In genomic region chr15:89075478-89076147, GRCm38 (mm10) we compare ENCODE assay signal across 8 mouse cellular contexts. TPM values are rescaled to one million over a fixed set of nuclear protein-coding genes. Genes with fewer than 3 reads are reported as not detected.
DNase-seq lines count a peak whose midpoint lies in the region; ATAC-seq and TF ChIP-seq lines count a peak whose summit lies in the region.

No protein-coding gene starts in this region.

- peaks cover 34% of the 10 kb centered on the region for H3K79me2 ChIP-seq in CH12.LX (replicated peaks; ENCODE audit: control insufficient read depth, extremely low read depth, insufficient read depth, poor library complexity, severe bottlenecking)

- dilution Hi-C loops in CH12.LX (cut with MboI; ENCODE audit: extremely low pct_ligation_motif_present, extremely low pct_unique_long_range_greater_than_20kb, low sequenced_read_pairs): no loop called here

- H3K36me3 ChIP-seq in CH12.LX (replicated peaks in 1 of 2; ENCODE audit: control insufficient read depth in 1 of 2, insufficient read depth in 1 of 2, low read length in 1 of 2): peaks cover 1 to 13% of the 10 kb centered on the region in 2 experiments
- peaks cover 17% of the 10 kb centered on the region for H3K36me3 ChIP-seq in forebrain, embryonic 10.5 days (replicated peaks)
- no peaks in the 10 kb centered on the region for H3K36me3 ChIP-seq in heart, embryonic 15.5 days
- H3K36me3 ChIP-seq in liver, embryonic 16.5 days (ENCODE audit: control insufficient read depth, insufficient read depth): no peaks in the 10 kb centered on the region
- peaks cover 1% of the 10 kb centered on the region; the same call in 1 of the 2 replicates for H3K36me3 ChIP-seq in neural tube, embryonic 12.5 days
- H3K36me3 ChIP-seq in stomach, postnatal 0 days (ENCODE audit: control insufficient read depth, insufficient read depth, low read length): no peaks in the 10 kb centered on the region

- DNase-seq in CH12.LX (ENCODE audit: extremely low read depth): peak; percentile 64
- DNase-seq in c-Kit-positive CD71-negative TER-119-negative erythroid progenitor cells, embryonic 14.5 days (ENCODE audit: low read depth): peak; percentile 74
- DNase-seq in forebrain, embryonic 10.5 days (ENCODE audit: extremely low spot score, low spot score): peak; percentile 86
- peak; percentile 90 to 96 for DNase-seq in kidney, postnatal 25 days
- DNase-seq in stomach, postnatal 0 days (ENCODE audit: low spot score): peak; percentile 94

- H3K9me3 ChIP-seq in CH12.LX (replicated peaks; ENCODE audit: low read length): no peaks in the 10 kb centered on the region
- no peaks in the 10 kb centered on the region for H3K9me3 ChIP-seq in forebrain, embryonic 10.5 days
- no peaks in the 10 kb centered on the region for H3K9me3 ChIP-seq in heart, embryonic 15.5 days (replicated peaks)
- no peaks in the 10 kb centered on the region for H3K9me3 ChIP-seq in liver, embryonic 16.5 days (replicated peaks; ENCODE audit: control insufficient read depth, low read length)
- H3K9me3 ChIP-seq in neural tube, embryonic 12.5 days: no peaks in the 10 kb centered on the region
- no peaks in the 10 kb centered on the region for H3K9me3 ChIP-seq in stomach, postnatal 0 days (ENCODE audit: control insufficient read depth, low read length)

- peak; percentile 88 for ATAC-seq in heart, embryonic 15.5 days (replicated peaks; ENCODE audit: insufficient number of reproducible peaks, insufficient read depth, low FRiP score, low read depth)
- peak; percentile 91 for ATAC-seq in liver, embryonic 16.5 days (ENCODE audit: low read depth)
- peak; percentile 92 for ATAC-seq in neural tube, embryonic 12.5 days (ENCODE audit: low FRiP score, low read depth)
- peak; percentile 91 for ATAC-seq in stomach, postnatal 0 days (ENCODE audit: low FRiP score, low TSS enrichment)

- peak overlapping the region; percentile 96 for H3K9ac ChIP-seq in CH12.LX (ENCODE audit: insufficient read depth, low read depth)
- H3K9ac ChIP-seq in heart, embryonic 15.5 days: peak overlapping the region; percentile 84
- peak overlapping the region; percentile 79 for H3K9ac ChIP-seq in liver, embryonic 16.5 days (ENCODE audit: low read depth, low read length)
- H3K9ac ChIP-seq in neural tube, embryonic 12.5 days: peak overlapping the region; percentile 97
- peak overlapping the region; percentile 94 for H3K9ac ChIP-seq in stomach, postnatal 0 days (ENCODE audit: low read length)

- peak overlapping the region; percentile 65 to 88 (median 87) for H3K4me3 ChIP-seq in CH12.LX (replicated peaks in 1 of 3; ENCODE audit: low read depth in 2 of 3, low read length in 2 of 3, poor library complexity in 1 of 3)
- peak overlapping the region; percentile 91 for H3K4me3 ChIP-seq in forebrain, embryonic 10.5 days
- H3K4me3 ChIP-seq in heart, embryonic 15.5 days: peak overlapping the region; percentile 77
- peak overlapping the region; percentile 81 for H3K4me3 ChIP-seq in liver, embryonic 16.5 days (ENCODE audit: low read depth, low read length)
- H3K4me3 ChIP-seq in neural tube, embryonic 12.5 days: peak overlapping the region; percentile 87
- H3K4me3 ChIP-seq in stomach, postnatal 0 days (ENCODE audit: low read depth, low read length): peak overlapping the region; percentile 85

- no peak overlapping the region for H3K27ac ChIP-seq in CH12.LX (ENCODE audit: insufficient read depth, low read depth)
- peak overlapping the region; percentile 92 for H3K27ac ChIP-seq in forebrain, embryonic 10.5 days
- peak overlapping the region; percentile 97 for H3K27ac ChIP-seq in heart, embryonic 15.5 days
- peak overlapping the region; percentile 78 for H3K27ac ChIP-seq in liver, embryonic 16.5 days (ENCODE audit: low read length)
- peak overlapping the region; percentile 64; the same call in 1 of the 2 replicates for H3K27ac ChIP-seq in neural tube, embryonic 12.5 days
- H3K27ac ChIP-seq in stomach, postnatal 0 days (replicated peaks): peak overlapping the region; percentile 94

- TF ChIP-seq RAD21 in CH12.LX (IDR thresholded peaks at IDR 0.05; ENCODE audit: low read depth, low read length): no peak

- TF ChIP-seq POLR2A in CH12.LX (IDR thresholded peaks at IDR 0.05; ENCODE audit: low read depth, low read length): peak; percentile 68

- H3K4me1 ChIP-seq in CH12.LX (ENCODE audit: control insufficient read depth in 1 of 2, insufficient read depth in 2 of 2): peaks cover 6 to 42% of the 10 kb centered on the region in 2 experiments; a peak in 3 of 4 replicates
- H3K4me1 ChIP-seq in forebrain, embryonic 10.5 days: peaks cover 44% of the 10 kb centered on the region
- peaks cover 51% of the 10 kb centered on the region for H3K4me1 ChIP-seq in heart, embryonic 15.5 days (replicated peaks)
- peaks cover 24% of the 10 kb centered on the region for H3K4me1 ChIP-seq in liver, embryonic 16.5 days (ENCODE audit: control insufficient read depth, low read depth, low read length)
- peaks cover 36% of the 10 kb centered on the region for H3K4me1 ChIP-seq in neural tube, embryonic 12.5 days
- H3K4me1 ChIP-seq in stomach, postnatal 0 days (replicated peaks; ENCODE audit: control insufficient read depth, insufficient read depth): peaks cover 10% of the 10 kb centered on the region

- no peak for TF ChIP-seq CTCF in CH12.LX (conservative IDR thresholded peaks at IDR 0.05 in 1 of 2, IDR thresholded peaks at IDR 0.05 in 1 of 2; ENCODE audit: low read depth in 2 of 2, low read length in 2 of 2)
- TF ChIP-seq CTCF in stomach, postnatal 0 days (IDR thresholded peaks at IDR 0.05; ENCODE audit: low read depth): peak; percentile 46

- peaks cover 44% of the 10 kb centered on the region for H3K27me3 ChIP-seq in CH12.LX (replicated peaks)
- peaks cover under 1% of the 10 kb centered on the region; the same call in 1 of the 2 replicates for H3K27me3 ChIP-seq in forebrain, embryonic 10.5 days (ENCODE audit: poor library complexity, severe bottlenecking)
- H3K27me3 ChIP-seq in heart, embryonic 15.5 days: no peaks in the 10 kb centered on the region
- H3K27me3 ChIP-seq in liver, embryonic 16.5 days (ENCODE audit: control insufficient read depth, insufficient read depth, low read depth, low read length): no peaks in the 10 kb centered on the region; the same call in 1 of the 2 replicates
- 0 out of 2 replicates have a peak, but pooled peaks cover 4% of the 10 kb centered on the region for H3K27me3 ChIP-seq in neural tube, embryonic 12.5 days (replicated peaks)
- no peaks in the 10 kb centered on the region for H3K27me3 ChIP-seq in stomach, postnatal 0 days (ENCODE audit: control insufficient read depth, insufficient read depth, low read length)

- no peak for TF ChIP-seq EP300 in CH12.LX (IDR thresholded peaks at IDR 0.05; ENCODE audit: low read length)
- no peak for TF ChIP-seq EP300 in stomach, postnatal 0 days (optimal IDR thresholded peaks at IDR 0.05)

- WGBS in forebrain, embryonic 10.5 days: 0% methylated on average over 57 of the region's 59 CpGs
- WGBS in heart, embryonic 15.5 days: under 1% methylated on average over 57 of the region's 59 CpGs
- under 1% methylated on average over 53 of the region's 59 CpGs for WGBS in liver, embryonic 16.5 days (ENCODE audit: insufficient replicate concordance)
- WGBS in neural tube, embryonic 12.5 days: under 1% methylated on average over 52 of the region's 59 CpGs
- WGBS in stomach, postnatal 0 days: under 1% methylated on average over 45 of the region's 59 CpGs

- in situ Hi-C loops in CH12.LX (cut with MboI; ENCODE audit: low pct_ligation_motif_present, low pct_unique_long_range_greater_than_20kb, low sequenced_read_pairs): loop anchor here (10.0 kb wide), 2 partner anchors 251 to 349 kb away; partner anchors contain the start of genes C730034F03Rik, Chkb, Cpt1b and Gm44502

- peak overlapping the region; percentile 72 for H3K4me2 ChIP-seq in CH12.LX (ENCODE audit: insufficient read depth, low read depth, poor library complexity, severe bottlenecking)
- H3K4me2 ChIP-seq in heart, embryonic 15.5 days: peak overlapping the region; percentile 87
- H3K4me2 ChIP-seq in liver, embryonic 16.5 days (ENCODE audit: low read depth, low read length): peak overlapping the region; percentile 95
- peak overlapping the region; percentile 88 for H3K4me2 ChIP-seq in neural tube, embryonic 12.5 days (replicated peaks)
- H3K4me2 ChIP-seq in stomach, postnatal 0 days (replicated peaks; ENCODE audit: low read depth): peak overlapping the region; percentile 82

RNA-seq across cellular contexts. Expression of gene Trabd, which starts 0.7 kb away (rescaled TPM):
- total RNA-seq in CH12.LX (2012; rRNA removed) (70.6 and 74.7 TPM in 2 replicates), CH12.LX (2014; rRNA removed) (38.0 and 39.2 TPM in 2 replicates)
- 49.5 and 53.5 TPM in 2 replicates for polyA plus RNA-seq in CH12.LX (2012; ENCODE audit: insufficient read length, low read depth)
- 53.4 and 55.9 TPM in 2 replicates for polyA plus RNA-seq in forebrain, embryonic 10.5 days (2016; fragmentation: Nextera tagmentation; extraction: Ambion mirVana)
- polyA plus RNA-seq in heart, embryonic 15.5 days (2015; fragmentation: Nextera tagmentation; extraction: Ambion mirVana): 40.8 and 56.4 TPM in 2 replicates
- polyA plus RNA-seq in liver, embryonic 16.5 days (2015; fragmentation: Nextera tagmentation; extraction: Ambion mirVana): 19.6 and 21.4 TPM in 2 replicates
- polyA plus RNA-seq in neural tube, embryonic 12.5 days (2016; fragmentation: Nextera tagmentation; extraction: Ambion mirVana): 49.6 and 51.2 TPM in 2 replicates
- 55.9 and 57.8 TPM in 2 replicates for polyA plus RNA-seq in stomach, postnatal 0 days (2015; fragmentation: Nextera tagmentation; extraction: Ambion mirVana)

RNA-seq across cellular contexts. Expression of gene Selenoo, which starts 13.3 kb away (rescaled TPM):
- total RNA-seq in CH12.LX (2012; rRNA removed) (6.5 and 11.7 TPM in 2 replicates), CH12.LX (2014; rRNA removed) (8.0 and 8.7 TPM in 2 replicates)
- polyA plus RNA-seq in CH12.LX (2012; ENCODE audit: insufficient read length, low read depth): 2.3 and 3.7 TPM in 2 replicates
- 14.4 and 14.8 TPM in 2 replicates for polyA plus RNA-seq in forebrain, embryonic 10.5 days (2016; fragmentation: Nextera tagmentation; extraction: Ambion mirVana)
- polyA plus RNA-seq in heart, embryonic 15.5 days (2015; fragmentation: Nextera tagmentation; extraction: Ambion mirVana): 10.1 and 14.1 TPM in 2 replicates
- 7.8 and 9.1 TPM in 2 replicates for polyA plus RNA-seq in liver, embryonic 16.5 days (2015; fragmentation: Nextera tagmentation; extraction: Ambion mirVana)
- polyA plus RNA-seq in neural tube, embryonic 12.5 days (2016; fragmentation: Nextera tagmentation; extraction: Ambion mirVana): 23.2 and 27.2 TPM in 2 replicates
- polyA plus RNA-seq in stomach, postnatal 0 days (2015; fragmentation: Nextera tagmentation; extraction: Ambion mirVana): 14.3 and 16.3 TPM in 2 replicates

RNA-seq across cellular contexts. Expression of gene Panx2, which starts 16.1 kb away (rescaled TPM):
- total RNA-seq in CH12.LX (2012; rRNA removed): not detected in 2 replicates
- total RNA-seq in CH12.LX (2014; rRNA removed): not detected in 2 replicates
- polyA plus RNA-seq in CH12.LX (2012; ENCODE audit: insufficient read length, low read depth): not detected in 2 replicates
- 0.54 and 0.71 TPM in 2 replicates for polyA plus RNA-seq in forebrain, embryonic 10.5 days (2016; fragmentation: Nextera tagmentation; extraction: Ambion mirVana)
- polyA plus RNA-seq in heart, embryonic 15.5 days (2015; fragmentation: Nextera tagmentation; extraction: Ambion mirVana): 1.5 and 1.7 TPM in 2 replicates
- polyA plus RNA-seq in liver, embryonic 16.5 days (2015; fragmentation: Nextera tagmentation; extraction: Ambion mirVana): not detected in 2 replicates
- polyA plus RNA-seq in neural tube, embryonic 12.5 days (2016; fragmentation: Nextera tagmentation; extraction: Ambion mirVana): 1.5 and 2.0 TPM in 2 replicates
- 0.16 and 0.79 TPM in 2 replicates for polyA plus RNA-seq in stomach, postnatal 0 days (2015; fragmentation: Nextera tagmentation; extraction: Ambion mirVana)

RNA-seq across cellular contexts. Expression of gene Tubgcp6, which starts 47.3 kb away (rescaled TPM):
- 16.7 and 17.0 TPM in 2 replicates for total RNA-seq in CH12.LX (2012; rRNA removed)
- total RNA-seq in CH12.LX (2014; rRNA removed): 11.3 and 13.3 TPM in 2 replicates
- 10.6 and 12.7 TPM in 2 replicates for polyA plus RNA-seq in CH12.LX (2012; ENCODE audit: insufficient read length, low read depth)
- 25.7 and 26.5 TPM in 2 replicates for polyA plus RNA-seq in forebrain, embryonic 10.5 days (2016; fragmentation: Nextera tagmentation; extraction: Ambion mirVana)
- 7.9 and 10.6 TPM in 2 replicates for polyA plus RNA-seq in heart, embryonic 15.5 days (2015; fragmentation: Nextera tagmentation; extraction: Ambion mirVana)
- polyA plus RNA-seq in liver, embryonic 16.5 days (2015; fragmentation: Nextera tagmentation; extraction: Ambion mirVana): 5.8 and 6.3 TPM in 2 replicates
- polyA plus RNA-seq in neural tube, embryonic 12.5 days (2016; fragmentation: Nextera tagmentation; extraction: Ambion mirVana): 18.7 and 20.6 TPM in 2 replicates
- 4.0 and 5.2 TPM in 2 replicates for polyA plus RNA-seq in stomach, postnatal 0 days (2015; fragmentation: Nextera tagmentation; extraction: Ambion mirVana)

RNA-seq across cellular contexts. Expression of gene Hdac10, which starts 52.9 kb away (rescaled TPM):
- total RNA-seq in CH12.LX (2012; rRNA removed): 14.1 and 17.7 TPM in 2 replicates
- 9.5 TPM in 2 replicates for total RNA-seq in CH12.LX (2014; rRNA removed)
- 8.2 and 8.5 TPM in 2 replicates for polyA plus RNA-seq in CH12.LX (2012; ENCODE audit: insufficient read length, low read depth)
- 15.0 and 16.5 TPM in 2 replicates for polyA plus RNA-seq in forebrain, embryonic 10.5 days (2016; fragmentation: Nextera tagmentation; extraction: Ambion mirVana)
- polyA plus RNA-seq in heart, embryonic 15.5 days (2015; fragmentation: Nextera tagmentation; extraction: Ambion mirVana): 14.8 and 18.2 TPM in 2 replicates
- 8.2 and 9.7 TPM in 2 replicates for polyA plus RNA-seq in liver, embryonic 16.5 days (2015; fragmentation: Nextera tagmentation; extraction: Ambion mirVana)
- polyA plus RNA-seq in neural tube, embryonic 12.5 days (2016; fragmentation: Nextera tagmentation; extraction: Ambion mirVana): 23.6 and 25.1 TPM in 2 replicates
- 10.7 and 12.4 TPM in 2 replicates for polyA plus RNA-seq in stomach, postnatal 0 days (2015; fragmentation: Nextera tagmentation; extraction: Ambion mirVana)
